8 mouse cellular contexts compared by ENCODE assay signal in genomic region chr3:89388134-89388881, GRCm38 (mm10). TPM values are rescaled to one million over a fixed set of nuclear protein-coding genes. Genes with fewer than 3 reads are reported as not detected.
DNase-seq lines count a peak whose midpoint lies in the region; ATAC-seq and TF ChIP-seq lines count a peak whose summit lies in the region.

No protein-coding gene starts in this region.

- WGBS in bone marrow, adult 2 months: 36% methylated on average over 11 of the region's 11 CpGs
- 26% methylated on average over 11 of the region's 11 CpGs for WGBS in large intestine, adult 2 months
- WGBS in stomach, embryonic 15.5 days: 68% methylated on average over 11 of the region's 11 CpGs

- TF ChIP-seq RAD21 in CH12.LX (IDR thresholded peaks at IDR 0.05; ENCODE audit: low read depth, low read length): no peak

- peak overlapping the region; percentile 73 for H3K9ac ChIP-seq in CH12.LX (ENCODE audit: insufficient read depth, low read depth)
- no peak overlapping the region for H3K9ac ChIP-seq in stomach, embryonic 15.5 days

- TF ChIP-seq POLR2A in CH12.LX (IDR thresholded peaks at IDR 0.05; ENCODE audit: low read depth, low read length): no peak
- TF ChIP-seq POLR2A in bone marrow, adult 2 months (IDR thresholded peaks at IDR 0.05; ENCODE audit: borderline replicate concordance, control insufficient read depth, low read depth, low read length): 0 out of 2 replicates have a peak, but pooled peaks have one; percentile 20

- TF ChIP-seq CTCF in CH12.LX (conservative IDR thresholded peaks at IDR 0.05 in 1 of 2, IDR thresholded peaks at IDR 0.05 in 1 of 2; ENCODE audit: low read depth in 2 of 2, low read length in 2 of 2): no peak
- no peak for TF ChIP-seq CTCF in bone marrow, adult 2 months (IDR thresholded peaks at IDR 0.05; ENCODE audit: control insufficient read depth, insufficient read depth, low read length)

- peaks cover 57% of the 10 kb centered on the region for H3K79me2 ChIP-seq in CH12.LX (replicated peaks; ENCODE audit: control insufficient read depth, extremely low read depth, insufficient read depth, poor library complexity, severe bottlenecking)

- TF ChIP-seq EP300 in CH12.LX (IDR thresholded peaks at IDR 0.05; ENCODE audit: low read length): no peak

- peak overlapping the region; percentile 63 to 71 (median 64) for H3K4me3 ChIP-seq in CH12.LX (replicated peaks in 1 of 3; ENCODE audit: low read depth in 2 of 3, low read length in 2 of 3, poor library complexity in 1 of 3)
- H3K4me3 ChIP-seq in bone marrow, adult 2 months (replicated peaks; ENCODE audit: control insufficient read depth, low read depth, low read length): peak overlapping the region; percentile 67
- H3K4me3 ChIP-seq in stomach, embryonic 15.5 days (replicated peaks): peak overlapping the region; percentile 16; the same call in 1 of the 2 replicates

- in situ Hi-C loops in CH12.LX (cut with MboI; ENCODE audit: low pct_ligation_motif_present, low pct_unique_long_range_greater_than_20kb, low sequenced_read_pairs): no loop called here

- intact Hi-C loops in gastrocnemius, postnatal 36 days (cut with DNase I): no loop called here

- H3K4me2 ChIP-seq in CH12.LX (ENCODE audit: insufficient read depth, low read depth, poor library complexity, severe bottlenecking): peak overlapping the region; percentile 79
- peak overlapping the region; percentile 40; the same call in 1 of the 2 replicates for H3K4me2 ChIP-seq in stomach, embryonic 15.5 days

- no peak for ATAC-seq in stomach, embryonic 15.5 days (ENCODE audit: insufficient read depth, low FRiP score, low read depth)

- no peaks in the 10 kb centered on the region for H3K27me3 ChIP-seq in CH12.LX (replicated peaks)
- no peaks in the 10 kb centered on the region for H3K27me3 ChIP-seq in stomach, embryonic 15.5 days (replicated peaks)

- H3K36me3 ChIP-seq in CH12.LX (replicated peaks in 1 of 2; ENCODE audit: control insufficient read depth in 1 of 2, insufficient read depth in 1 of 2, low read length in 1 of 2): peaks cover 11 to 18% of the 10 kb centered on the region in 2 experiments
- H3K36me3 ChIP-seq in stomach, embryonic 15.5 days: no peaks in the 10 kb centered on the region

- H3K4me1 ChIP-seq in CH12.LX (ENCODE audit: control insufficient read depth in 1 of 2, insufficient read depth in 2 of 2): peaks cover 17 to 70% of the 10 kb centered on the region in 2 experiments
- peaks cover 2% of the 10 kb centered on the region for H3K4me1 ChIP-seq in bone marrow, adult 2 months (ENCODE audit: control insufficient read depth, insufficient read depth, low read length)
- H3K4me1 ChIP-seq in stomach, embryonic 15.5 days: peaks cover 65% of the 10 kb centered on the region

- DNase-seq in layer of hippocampus, adult 9-11 months: peak; percentile 69
- no peak for DNase-seq in layer of hippocampus, adult 9-10 months (ENCODE audit: low spot score)
- DNase-seq in CH12.LX (ENCODE audit: extremely low read depth): no peak
- peak; percentile 52 to 66 for DNase-seq in gastrocnemius, postnatal 36 days
- peak; percentile 92 for DNase-seq in large intestine, adult 2 months (ENCODE audit: low read depth, low spot score)
- DNase-seq in thymus, postnatal 0 days (ENCODE audit: low spot score): no peak

- no peaks in the 10 kb centered on the region for H3K9me3 ChIP-seq in CH12.LX (replicated peaks; ENCODE audit: low read length)
- no peaks in the 10 kb centered on the region for H3K9me3 ChIP-seq in stomach, embryonic 15.5 days

- H3K27ac ChIP-seq in CH12.LX (ENCODE audit: insufficient read depth, low read depth): peak overlapping the region; percentile 99
- H3K27ac ChIP-seq in bone marrow, adult 2 months (ENCODE audit: control insufficient read depth, insufficient read depth, low read depth, low read length, poor library complexity): peak overlapping the region; percentile 93
- H3K27ac ChIP-seq in stomach, embryonic 15.5 days: peak overlapping the region; percentile 74

- dilution Hi-C loops in CH12.LX (cut with MboI; ENCODE audit: extremely low pct_ligation_motif_present, extremely low pct_unique_long_range_greater_than_20kb, low sequenced_read_pairs): no loop called here

TF ChIP-seq in CH12.LX, 34 proteins besides CTCF, POLR2A, EP300 and RAD21:
- TF ChIP-seq SIN3A (IDR thresholded peaks at IDR 0.05; ENCODE audit: low read length): 0 out of 2 replicates have a peak, but pooled peaks have one; percentile 11
- TF ChIP-seq USF1 (IDR thresholded peaks at IDR 0.05; ENCODE audit: low read depth, low read length): no peak

RNA-seq across cellular contexts. Expression of gene Zbtb7b, which starts 6.3 kb away (rescaled TPM):
- total RNA-seq in CH12.LX (2012; rRNA removed) (31.6 and 34.2 TPM in 2 replicates), CH12.LX (2014; rRNA removed) (11.9 and 12.7 TPM in 2 replicates)
- 27.6 and 32.4 TPM in 2 replicates for polyA plus RNA-seq in CH12.LX (2012; ENCODE audit: insufficient read length, low read depth)
- polyA plus RNA-seq in bone marrow, adult 2 months (2011; ENCODE audit: insufficient read depth, insufficient read length, low replicate concordance, missing spikeins): 20.8 and 40.2 TPM in 2 replicates
- 10 to 100 TPM; 23.4 to 24.5 TPM for total RNA-seq in gastrocnemius, postnatal 36 days (2021)
- polyA plus RNA-seq in large intestine, adult 2 months (2012; rRNA removed): 92.6 and 151 TPM in 2 replicates
- polyA plus RNA-seq in stomach, embryonic 15.5 days (2015; fragmentation: Nextera tagmentation; extraction: Ambion mirVana): 7.8 and 7.9 TPM in 2 replicates
- polyA plus RNA-seq in thymus, postnatal 0 days (2015; fragmentation: Nextera tagmentation; extraction: Ambion mirVana): 4.1 and 4.6 TPM in 2 replicates

RNA-seq across cellular contexts. Expression of gene Lenep, which starts 14.3 kb away (rescaled TPM):
- total RNA-seq in CH12.LX (2012; rRNA removed) (not detected in 2 replicates), CH12.LX (2014; rRNA removed) (not detected in 2 replicates)
- polyA plus RNA-seq in CH12.LX (2012; ENCODE audit: insufficient read length, low read depth): not detected in 2 replicates
- polyA plus RNA-seq in bone marrow, adult 2 months (2011; ENCODE audit: insufficient read depth, insufficient read length, low replicate concordance, missing spikeins): 0.92 TPM in 1 of 2 replicates, not detected in the other
- total RNA-seq in gastrocnemius, postnatal 36 days (2021): under 1 TPM in 1 of 2 experiments, not detected in 1; 0.25 TPM
- polyA plus RNA-seq in large intestine, adult 2 months (2012; rRNA removed): not detected in 2 replicates
- not detected in 2 replicates for polyA plus RNA-seq in stomach, embryonic 15.5 days (2015; fragmentation: Nextera tagmentation; extraction: Ambion mirVana)
- polyA plus RNA-seq in thymus, postnatal 0 days (2015; fragmentation: Nextera tagmentation; extraction: Ambion mirVana): not detected in 2 replicates

RNA-seq across cellular contexts. Expression of gene Dcst1, which starts 23.3 kb away (rescaled TPM):
- 0.04 and 0.21 TPM in 2 replicates for total RNA-seq in CH12.LX (2012; rRNA removed)
- total RNA-seq in CH12.LX (2014; rRNA removed): not detected in 2 replicates
- polyA plus RNA-seq in CH12.LX (2012; ENCODE audit: insufficient read length, low read depth): 0.10 and 0.53 TPM in 2 replicates
- 1.3 TPM in 1 of 2 replicates, not detected in the other for polyA plus RNA-seq in bone marrow, adult 2 months (2011; ENCODE audit: insufficient read depth, insufficient read length, low replicate concordance, missing spikeins)
- not detected for total RNA-seq in gastrocnemius, postnatal 36 days (2021)
- 3.1 and 6.7 TPM in 2 replicates for polyA plus RNA-seq in large intestine, adult 2 months (2012; rRNA removed)
- polyA plus RNA-seq in stomach, embryonic 15.5 days (2015; fragmentation: Nextera tagmentation; extraction: Ambion mirVana): 0.30 and 0.52 TPM in 2 replicates
- polyA plus RNA-seq in thymus, postnatal 0 days (2015; fragmentation: Nextera tagmentation; extraction: Ambion mirVana): 0.10 and 0.14 TPM in 2 replicates

RNA-seq across cellular contexts. Expression of gene Flad1, which starts 23.4 kb away (rescaled TPM):
- total RNA-seq in CH12.LX (2012; rRNA removed) (26.9 and 29.0 TPM in 2 replicates), CH12.LX (2014; rRNA removed) (28.7 and 31.1 TPM in 2 replicates)
- polyA plus RNA-seq in CH12.LX (2012; ENCODE audit: insufficient read length, low read depth): 25.9 and 26.0 TPM in 2 replicates
- polyA plus RNA-seq in bone marrow, adult 2 months (2011; ENCODE audit: insufficient read depth, insufficient read length, low replicate concordance, missing spikeins): 9.7 and 17.6 TPM in 2 replicates
- 10 to 100 TPM; 36.7 to 43.6 TPM for total RNA-seq in gastrocnemius, postnatal 36 days (2021)
- 40.7 and 48.2 TPM in 2 replicates for polyA plus RNA-seq in large intestine, adult 2 months (2012; rRNA removed)
- polyA plus RNA-seq in stomach, embryonic 15.5 days (2015; fragmentation: Nextera tagmentation; extraction: Ambion mirVana): 23.6 and 29.4 TPM in 2 replicates
- polyA plus RNA-seq in thymus, postnatal 0 days (2015; fragmentation: Nextera tagmentation; extraction: Ambion mirVana): 29.5 and 32.6 TPM in 2 replicates

RNA-seq across cellular contexts. Expression of gene Dcst2, which starts 26.5 kb away (rescaled TPM):
- not detected in 2 replicates for total RNA-seq in CH12.LX (2012; rRNA removed)
- not detected in 2 replicates for total RNA-seq in CH12.LX (2014; rRNA removed)
- polyA plus RNA-seq in CH12.LX (2012; ENCODE audit: insufficient read length, low read depth): 0.10 and 0.14 TPM in 2 replicates
- 0.56 TPM in 1 of 2 replicates, not detected in the other for polyA plus RNA-seq in bone marrow, adult 2 months (2011; ENCODE audit: insufficient read depth, insufficient read length, low replicate concordance, missing spikeins)
- total RNA-seq in gastrocnemius, postnatal 36 days (2021): not detected
- polyA plus RNA-seq in large intestine, adult 2 months (2012; rRNA removed): 0.15 and 0.60 TPM in 2 replicates
- 0.30 and 0.67 TPM in 2 replicates for polyA plus RNA-seq in stomach, embryonic 15.5 days (2015; fragmentation: Nextera tagmentation; extraction: Ambion mirVana)
- polyA plus RNA-seq in thymus, postnatal 0 days (2015; fragmentation: Nextera tagmentation; extraction: Ambion mirVana): not detected in 2 replicates

Comparison
In these comparisons a context has a peak if more than half of its experiments do, and no peak if none do; other contexts are left out.
1. DNase-seq: peak in layer of hippocampus, adult 9-11 months (single experiment), gastrocnemius, postnatal 36 days (2 of 2) and large intestine, adult 2 months (single experiment); none in layer of hippocampus, adult 9-10 months (single experiment), CH12.LX (single experiment) and thymus, postnatal 0 days (single experiment).
2. H3K4me3 ChIP-seq: peak in every context shown above with its lines; median percentile 67 in bone marrow, adult 2 months; 64 in CH12.LX; 16 in stomach, embryonic 15.5 days.
3. Peak in every context shown above with its lines, with median percentiles within 50 percentile points of each other: H3K27ac ChIP-seq.